Mouse (Mus musculus) heart, postnatal 36 days (tissue): ENCODE measurements around the gene Prkar2a. TPM values are rescaled to one million over a fixed set of nuclear protein-coding genes. Genes with fewer than 3 reads are reported as not detected.

Experiments used
- DNase-seq, 2 experiments: peaks; one replicate each; pipeline ENCODE4 v3.0.0; 2021 to 2022
- intact Hi-C: fragments of 180-260 bp; cut with DNase I; formaldehyde crosslinking; loops from one replicate; pipeline ENCODE4 v1.15.1; 2025
- total RNA-seq, 2 experiments: library from RNA; stranded (reverse); gene quantifications; 2 replicates each; pipeline ENCODE4 v1.2.3; 2021

Gene Prkar2a
- total RNA-seq, 2 experiments from 2014 or later: 86.0 to 88.1 TPM

GRCm38 (mm10) chr9:108748600-108749183, 59.6 kb downstream of the Prkar2a start:
- intact Hi-C loops: no loop called here
- DNase-seq: peak in 1 of 2 experiments; percentile 24

GRCm38 (mm10) chr9:108750616-108751015, 61.5 kb downstream of the Prkar2a start:
- no peak for DNase-seq
- intact Hi-C loops: no loop called here

- intact Hi-C loops: no loop called here
- no peak for DNase-seq
Measured at GRCm38 (mm10) chr9:108752142-108752920, 63.2 kb downstream of the Prkar2a start.

- intact Hi-C loops: loop anchor here (1.0 kb wide), 1 partner anchor 66 kb away; no protein-coding TSS in a partner anchor
- DNase-seq: peak; percentile 69 to 73
Measured at GRCm38 (mm10) chr9:108753326-108753725, 64.2 kb downstream of the Prkar2a start.

GRCm38 (mm10) chr9:108753976-108754375, 64.9 kb downstream of the Prkar2a start:
- no peak for DNase-seq
- intact Hi-C loops: loop anchor here (1.0 kb wide), 1 partner anchor 65 kb away; no protein-coding TSS in a partner anchor

GRCm38 (mm10) chr9:108754423-108754822, 65.3 kb downstream of the Prkar2a start:
- intact Hi-C loops: no loop called here
- no peak for DNase-seq

GRCm38 (mm10) chr9:108757406-108757805, 68.3 kb downstream of the Prkar2a start:
- intact Hi-C loops: loop anchor here (5.0 kb wide), 1 partner anchor 50 kb away; the partner anchor contains the start of gene Nckipsd
- DNase-seq: no peak

GRCm38 (mm10) chr9:108759121-108759520, 70.0 kb downstream of the Prkar2a start:
- intact Hi-C loops: loop anchor here (5.0 kb wide), 1 partner anchor 48 kb away; the partner anchor contains the start of gene Nckipsd
- DNase-seq: no peak

GRCm38 (mm10) chr9:108759805-108760204, 70.7 kb downstream of the Prkar2a start:
- peak in 1 of 2 experiments; percentile 49 for DNase-seq
- intact Hi-C loops: loop anchor here (5.0 kb wide), 1 partner anchor 47 kb away; the partner anchor contains the start of gene Nckipsd

- intact Hi-C loops: no loop called here
- DNase-seq: no peak
Measured at GRCm38 (mm10) chr9:108761561-108761960, 72.4 kb downstream of the Prkar2a start.

- DNase-seq: no peak
- intact Hi-C loops: no loop called here
Measured at GRCm38 (mm10) chr9:108764971-108765370, 75.9 kb downstream of the Prkar2a start.

- intact Hi-C loops: no loop called here
- no peak for DNase-seq
Measured at GRCm38 (mm10) chr9:108776614-108777013, 87.5 kb downstream of the Prkar2a start.

GRCm38 (mm10) chr9:108777276-108777675, 88.2 kb downstream of the Prkar2a start:
- intact Hi-C loops: no loop called here
- DNase-seq: no peak

- DNase-seq: no peak
- intact Hi-C loops: no loop called here
Measured at GRCm38 (mm10) chr9:108780959-108781358, 91.8 kb downstream of the Prkar2a start.

- DNase-seq: no peak
- intact Hi-C loops: no loop called here
Measured at GRCm38 (mm10) chr9:108781891-108782290, 92.8 kb downstream of the Prkar2a start.

- DNase-seq: no peak
- intact Hi-C loops: no loop called here
Measured at GRCm38 (mm10) chr9:108782836-108783547, 93.9 kb downstream of the Prkar2a start.

GRCm38 (mm10) chr9:108783548-108784463, 94.7 kb downstream of the Prkar2a start, which contains the start of gene Ip6k2:
Gene Ip6k2 (plus strand): TSS chr9:108783796.
- intact Hi-C loops: loop anchor here (1.0 kb wide), 1 partner anchor 23 kb away; no protein-coding TSS in a partner anchor
- DNase-seq: peak; percentile 93

GRCm38 (mm10) chr9:108785416-108785815, 96.3 kb downstream of the Prkar2a start:
- intact Hi-C loops: no loop called here
- DNase-seq: no peak

GRCm38 (mm10) chr9:108786494-108786893, 97.4 kb downstream of the Prkar2a start:
- DNase-seq: no peak
- intact Hi-C loops: no loop called here

GRCm38 (mm10) chr9:108787080-108787479, 98.0 kb downstream of the Prkar2a start:
- no peak for DNase-seq
- intact Hi-C loops: no loop called here
